Mouse (Mus musculus) right cerebral cortex, adult 2 months (tissue): ENCODE measurements at regions not wholly inside any gene's neighbourhood (a gene's known extent, or its start where the extent isn't known, plus 50 kb on each side); places are given as distances from the start of the nearest gene placed in this dataset.

Experiments
- DNase-seq, 2 experiments: peaks; one replicate each; pipeline ENCODE4 v3.0.0; 2021 to 2022; ENCODE audit warnings: low spot score in 2 of 2

- no peak for DNase-seq
Observed at GRCm38 (mm10) chr9:17396056-17396455, 895.0 kb upstream of the Fat3 start.

GRCm38 (mm10) chr9:17393061-17393460 lies 892.0 kb upstream of the Fat3 start:
- DNase-seq, result peak; percentile 3 to 8
